Mouse (Mus musculus) skeletal muscle tissue, postnatal 0 days (tissue): ENCODE measurements around the gene Slc30a4. TPM values are rescaled to one million over a fixed set of nuclear protein-coding genes. Genes with fewer than 3 reads are reported as not detected.

Source experiments
- microRNA counts: library from miRNA; unstranded; fragments of <30 nt; microRNA quantifications from one replicate; lab custom pipeline; 2015
- microRNA-seq, 2 experiments: library from miRNA; unstranded; fragments of <30 nt; microRNA quantifications; one replicate each; pipeline ENCODE4; 2016
- polyA plus RNA-seq: library from polyadenylated mRNA; unstranded; fragments of >200 nt; fragmentation: Nextera tagmentation; extraction: Ambion mirVana; gene quantifications from 2 replicates; pipeline ENCODE4 v1.2.1, GENCODE M21; 2015

Gene Slc30a4
- polyA plus RNA-seq = 5.6 and 5.8 TPM in 2 replicates

DNA sequence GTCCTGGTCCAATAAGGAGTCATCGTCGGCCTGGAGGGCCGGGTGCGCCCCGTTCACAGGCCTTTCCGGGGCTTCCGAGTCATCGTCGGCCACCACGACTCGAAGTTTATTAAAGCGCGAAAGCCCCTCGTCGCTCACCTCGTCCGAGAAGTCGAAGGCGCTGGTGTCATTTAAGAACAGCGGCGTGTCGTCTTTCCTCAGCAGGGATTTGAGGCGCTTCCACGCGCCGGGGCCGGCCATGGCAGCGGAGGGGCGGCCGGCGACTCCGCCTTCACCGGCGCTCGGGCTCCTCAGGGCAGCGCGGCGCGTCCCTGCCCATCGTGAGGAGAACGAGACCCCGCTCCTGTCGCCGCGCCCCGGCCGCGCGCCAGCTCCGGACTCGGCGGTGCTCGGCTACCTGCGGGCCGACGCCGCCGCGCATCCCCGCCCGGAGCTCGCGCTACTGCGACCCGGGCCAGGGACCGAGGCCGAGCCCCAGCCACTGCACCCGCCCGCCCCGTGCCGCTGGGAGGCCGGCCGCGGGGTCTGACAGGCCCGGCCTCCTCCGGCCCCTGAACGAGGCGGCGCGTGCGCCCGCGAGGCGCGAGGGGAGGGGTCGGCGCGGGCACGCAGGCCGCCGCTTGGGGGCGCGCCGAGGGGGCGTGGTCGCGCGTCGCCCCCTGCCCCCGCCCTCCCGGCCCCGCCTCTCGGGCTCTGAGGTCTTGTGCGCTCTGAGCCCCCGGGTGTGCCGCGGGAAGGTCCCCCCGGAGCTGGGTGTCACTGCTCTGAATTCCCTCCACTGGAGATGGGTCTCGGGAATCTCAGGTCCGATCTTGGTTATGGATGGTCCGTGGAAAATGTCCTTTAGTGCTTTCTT is at the start of gene Slc30a4:
Gene Slc30a4, minus strand, starts transcription at position 483 of the 856 bp plus-strand sequence.

DNA sequence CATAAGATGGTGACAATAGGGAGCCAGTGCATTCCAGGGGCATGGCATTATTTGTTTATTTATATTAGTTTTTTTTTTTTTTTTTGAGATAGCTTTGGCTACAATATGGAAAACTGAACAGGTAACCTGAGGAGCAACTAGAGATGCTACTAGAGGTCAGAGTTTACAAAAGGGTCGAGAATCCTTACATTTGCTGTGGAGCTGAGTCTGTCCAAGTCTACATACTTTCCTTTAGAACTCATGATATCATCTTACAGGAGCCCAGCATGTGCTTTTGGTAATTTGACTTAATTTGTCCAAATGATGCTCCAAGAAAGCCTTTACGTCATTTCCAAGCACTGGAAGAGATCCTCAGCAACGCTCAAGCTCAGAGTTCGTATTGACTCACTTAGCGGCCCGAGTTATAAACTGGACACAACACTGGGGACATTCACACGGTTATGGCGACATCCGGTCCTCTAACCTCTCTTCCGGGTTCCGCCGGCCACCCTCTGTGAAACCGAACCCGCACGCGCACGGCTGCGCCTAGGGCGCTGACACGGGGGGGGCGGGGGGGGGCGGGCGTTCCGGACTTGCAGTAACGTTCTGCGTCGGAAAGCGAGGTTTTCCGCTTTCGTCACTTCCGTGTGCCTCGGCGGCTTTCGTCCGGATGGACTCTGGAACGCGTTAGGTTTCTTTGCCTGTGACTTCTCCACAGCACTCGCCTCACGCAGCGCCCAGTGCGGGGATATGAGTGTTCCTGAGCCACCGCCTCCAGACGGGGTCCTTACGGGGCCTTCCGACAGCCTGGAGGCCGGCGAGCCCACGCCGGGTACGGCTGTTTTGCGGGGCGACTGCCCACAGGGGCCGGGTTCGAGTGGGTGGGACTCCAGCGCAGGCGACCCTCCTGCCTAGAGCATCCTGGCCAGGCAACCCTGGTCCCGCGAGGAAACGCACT is 35.7 kb upstream of the Slc30a4 start, which contains the start of gene Bloc1s6:
Gene Bloc1s6, plus strand, starts transcription at position 610 of the 937 bp plus-strand sequence.

DNA sequence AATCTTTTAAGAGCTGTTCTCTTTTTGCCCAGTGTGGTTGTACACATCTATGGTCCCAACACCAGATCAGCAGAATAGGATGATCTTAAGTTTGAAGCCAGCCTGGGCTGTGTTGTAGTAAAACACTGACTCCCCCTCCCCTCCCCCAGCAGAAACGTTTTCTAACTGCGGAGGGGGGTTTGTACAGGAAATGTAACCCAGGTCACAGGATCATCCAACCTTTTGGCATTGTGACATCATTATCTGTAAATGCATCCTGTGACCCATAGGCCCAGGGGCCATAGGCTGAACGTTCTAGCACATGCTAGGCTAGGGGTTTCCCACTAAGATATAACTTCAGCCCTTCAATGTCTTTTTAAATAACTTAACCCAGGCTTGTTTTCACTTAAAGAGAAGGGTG is 65.8 kb downstream of the Slc30a4 start, which contains the start of gene AA467197:
Gene AA467197, plus strand, starts transcription at position 301 of the 400 bp plus-strand sequence.

MicroRNAs within 50 kb of the gene (microRNA counts, 519-probe panel; counts per million panel counts)
- microRNA mmu-miR-147 (lab: Ali Mortazavi, UCI) = 296 counts per million, percentile 58 among the panel's probes with 10 or more counts

Small RNA genes lying within 50 kb of the gene (microRNA-seq; reads per million reads assigned to microRNA genes)
- gene Mir147 = 3.4 to 3.9 reads per million in 2 experiments

Other genes starting within 250 kb of the Slc30a4 start
- gene Gm14085, start 217.7 kb downstream of the Slc30a4 start, polyA plus RNA-seq = not detected in 2 replicates
- 393 and 467 TPM in 2 replicates for gene Gatm, start 91.4 kb downstream of the Slc30a4 start, polyA plus RNA-seq
- 0.17 and 0.74 TPM in 2 replicates for gene AA467197, start 65.7 kb downstream of the Slc30a4 start, polyA plus RNA-seq
- 31.7 and 38.5 TPM in 2 replicates for gene Bloc1s6, start 35.8 kb upstream of the Slc30a4 start, polyA plus RNA-seq
- gene Sqor, start 62.6 kb upstream of the Slc30a4 start, polyA plus RNA-seq = 12.8 and 25.6 TPM in 2 replicates